Mouse (Mus musculus): ENCODE measurements at regions not wholly inside any gene's neighbourhood (a gene's known extent, or its start where the extent isn't known, plus 50 kb on each side); places are given as distances from the start of the nearest gene placed in this dataset.

DNA sequence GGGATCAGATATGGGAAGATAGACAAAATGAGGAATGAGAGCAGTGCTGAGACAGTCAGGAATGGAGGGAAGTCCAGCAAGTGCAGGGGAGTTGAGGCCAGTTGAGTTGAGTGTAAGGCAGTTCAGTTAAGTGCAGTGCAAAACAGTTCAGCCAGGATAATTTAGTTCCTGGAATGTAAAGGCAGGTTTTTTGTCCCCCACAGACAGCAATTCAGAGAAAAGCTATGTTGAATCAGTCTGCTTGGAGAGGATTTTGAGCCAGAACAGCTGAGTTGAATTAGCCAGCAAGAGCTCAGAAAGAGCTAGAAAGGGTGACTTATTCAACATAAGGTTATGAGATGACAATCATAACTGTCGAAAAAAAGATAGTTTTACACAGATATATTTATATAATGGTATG lies 256.9 kb upstream of the Klhl1 start:
- Histone ChIP-seq H3K4me1 (ENCODE audit: control insufficient read depth in 1 of 2, insufficient read depth in 2 of 2, low read length in 2 of 2) (no peaks in the 10 kb centered on the region), H3K9ac (ENCODE audit: control insufficient read depth, low read depth, low read length, poor library complexity, severe bottlenecking) (no peak overlapping the region), H3K27ac (ENCODE audit: control insufficient read depth, low read depth, low read length) (no peak overlapping the region), H3K27me3 (ENCODE audit: control insufficient read depth in 1 of 2, insufficient read depth in 2 of 2, low read length in 2 of 2) (no peaks in the 10 kb centered on the region), H3K4me3 (ENCODE audit: control insufficient read depth in 1 of 2, insufficient read depth in 1 of 2, low read depth in 2 of 2, low read length in 2 of 2) (no peak overlapping the region), H3K79me2 (ENCODE audit: control insufficient read depth, insufficient read depth, low read length, poor library complexity) (no peaks in the 10 kb centered on the region), H3K9me3 (replicated peaks; ENCODE audit: insufficient read depth, low read length) (no peaks in the 10 kb centered on the region), H3K36me3 (ENCODE audit: control insufficient read depth in 1 of 2, insufficient read depth in 2 of 2, low read length in 2 of 2) (no peaks in the 10 kb centered on the region)
- TF ChIP-seq MXI1 (IDR thresholded peaks at IDR 0.05; ENCODE audit: low read depth, low read length) (no peak), JUND (IDR thresholded peaks at IDR 0.05; ENCODE audit: low read depth, low read length) (no peak), UBTF (IDR thresholded peaks at IDR 0.05; ENCODE audit: borderline replicate concordance, insufficient read depth, low read depth, low read length) (no peak), ZMIZ1 (IDR thresholded peaks at IDR 0.05; ENCODE audit: low read depth, low read length) (no peak), BHLHE40 (IDR thresholded peaks at IDR 0.05; ENCODE audit: borderline replicate concordance, low read depth, low read length) (no peak), MEF2A (IDR thresholded peaks at IDR 0.05; ENCODE audit: extremely low read depth, insufficient replicate concordance, low read depth, low read length, poor library complexity, severe bottlenecking) (no peak), RCOR1 (IDR thresholded peaks at IDR 0.05; ENCODE audit: low read depth, low read length) (no peak), POLR2AphosphoS5 (IDR thresholded peaks at IDR 0.05; ENCODE audit: borderline replicate concordance, low read depth, low read length) (no peak), SIN3A (IDR thresholded peaks at IDR 0.05; ENCODE audit: low read length) (no peak), NRF1 (IDR thresholded peaks at IDR 0.05; ENCODE audit: insufficient read depth, low read depth, low read length, poor library complexity, severe bottlenecking) (no peak), USF2 (IDR thresholded peaks at IDR 0.05; ENCODE audit: borderline replicate concordance in 1 of 2, insufficient read depth in 1 of 2, low read depth in 1 of 2, low read length in 2 of 2) (no peak), POLR2AphosphoS2 (IDR thresholded peaks at IDR 0.05; ENCODE audit: low read length) (no peak)
- DNase-seq (ENCODE audit: low read depth, low spot score) = no peak

- no peak for DNase-seq (ENCODE audit: low read depth, low spot score)
- Histone ChIP-seq H3K27ac (ENCODE audit: control insufficient read depth, low read depth, low read length) (no peak overlapping the region), H3K79me2 (ENCODE audit: control insufficient read depth, insufficient read depth, low read length, poor library complexity) (no peaks in the 10 kb centered on the region), H3K27me3 (ENCODE audit: control insufficient read depth in 1 of 2, insufficient read depth in 2 of 2, low read length in 2 of 2) (no peaks in the 10 kb centered on the region), H3K36me3 (ENCODE audit: control insufficient read depth in 1 of 2, insufficient read depth in 2 of 2, low read length in 2 of 2) (no peaks in the 10 kb centered on the region), H3K4me1 (ENCODE audit: control insufficient read depth in 1 of 2, insufficient read depth in 2 of 2, low read length in 2 of 2) (no peaks in the 10 kb centered on the region), H3K9me3 (replicated peaks; ENCODE audit: insufficient read depth, low read length) (no peaks in the 10 kb centered on the region), H3K9ac (ENCODE audit: control insufficient read depth, low read depth, low read length, poor library complexity, severe bottlenecking) (no peak overlapping the region), H3K4me3 (ENCODE audit: control insufficient read depth in 1 of 2, insufficient read depth in 1 of 2, low read depth in 2 of 2, low read length in 2 of 2) (no peak overlapping the region)
- TF ChIP-seq ELF1 (IDR thresholded peaks at IDR 0.05; ENCODE audit: low read depth, low read length) (no peak), POLR2AphosphoS2 (IDR thresholded peaks at IDR 0.05; ENCODE audit: low read length) (no peak), ETS1 (IDR thresholded peaks at IDR 0.05; ENCODE audit: low read depth, low read length) (no peak), ZKSCAN1 (IDR thresholded peaks at IDR 0.05; ENCODE audit: low read depth, low read length) (no peak), MEF2A (IDR thresholded peaks at IDR 0.05; ENCODE audit: extremely low read depth, insufficient replicate concordance, low read depth, low read length, poor library complexity, severe bottlenecking) (no peak), POLR2A (IDR thresholded peaks at IDR 0.05; ENCODE audit: control insufficient read depth in 1 of 2, insufficient read depth in 1 of 2, low read depth in 1 of 2, low read length in 2 of 2, poor library complexity in 1 of 2) (no peak), SMC3 (IDR thresholded peaks at IDR 0.05; ENCODE audit: low read depth, low read length) (no peak), MYB (IDR thresholded peaks at IDR 0.05; ENCODE audit: low read depth, low read length) (no peak), JUND (IDR thresholded peaks at IDR 0.05; ENCODE audit: low read depth, low read length) (no peak), TAL1 (IDR thresholded peaks at IDR 0.05; ENCODE audit: low read length) (no peak), MYC (IDR thresholded peaks at IDR 0.05; ENCODE audit: low read depth, low read length) (no peak), MAZ (IDR thresholded peaks at IDR 0.05; ENCODE audit: low read depth, low read length) (no peak)
These were observed 241.7 kb upstream of the Klhl1 start for GRCm38 (mm10) chr14:96760591-96760990.

All from MEL (cell line).